Mouse (Mus musculus): Measurements from ENCODE around the gene Pp2d1.

DNA sequence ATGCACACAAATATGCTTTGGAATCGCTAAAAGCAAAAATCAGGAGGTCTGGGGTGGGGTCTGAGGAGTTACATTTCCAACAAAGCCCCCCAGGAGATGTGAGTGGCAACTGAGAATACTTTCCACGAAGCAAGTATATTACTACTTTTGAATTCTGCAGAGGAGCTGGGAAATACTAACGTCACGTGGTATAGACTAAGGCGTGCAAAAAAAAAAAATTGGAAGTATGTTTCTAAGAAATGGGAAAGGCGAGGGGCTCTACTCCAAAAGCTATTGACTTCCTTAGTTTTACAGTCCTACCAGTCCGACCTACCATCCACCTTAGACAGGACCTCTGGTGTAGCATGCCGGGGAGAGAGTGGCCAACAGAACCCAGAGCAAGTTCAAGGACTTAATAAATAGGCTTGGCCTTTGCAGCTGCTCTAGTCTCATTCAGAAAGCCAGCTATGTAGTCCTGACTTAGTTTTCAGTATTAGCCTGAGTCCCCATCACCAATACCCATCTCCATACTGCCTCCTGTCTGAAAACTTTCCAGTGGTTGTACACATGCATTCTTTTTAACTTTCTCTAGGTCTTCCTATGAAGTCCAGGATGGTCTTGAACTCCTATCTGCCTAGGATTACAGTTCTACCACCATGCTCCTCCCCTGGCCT lies 29.6 kb upstream of the Pp2d1 start:
- no peak for TF ChIP-seq CTCF (IDR thresholded peaks at IDR 0.05; ENCODE audit: insufficient read depth, low read depth, low read length)
- TF ChIP-seq POLR2A (IDR thresholded peaks at IDR 0.05; ENCODE audit: insufficient read depth, low read depth, low read length) = no peak

Measured in olfactory bulb, adult 2 months (tissue).